Mouse (Mus musculus) lung, postnatal 25 days (tissue): ENCODE results near the gene Nppb.

Experiments
- DNase-seq: peaks from one replicate; pipeline ENCODE4 v3.0.0; 2022; ENCODE audit warnings: low spot score

The Nppb gene

GRCm38 (mm10) chr4:147985205-147986132 lies at the start of gene Nppb:
Gene Nppb, plus strand, starts transcription at chr4:147985788.
- peak; percentile 4 for DNase-seq

DNA sequence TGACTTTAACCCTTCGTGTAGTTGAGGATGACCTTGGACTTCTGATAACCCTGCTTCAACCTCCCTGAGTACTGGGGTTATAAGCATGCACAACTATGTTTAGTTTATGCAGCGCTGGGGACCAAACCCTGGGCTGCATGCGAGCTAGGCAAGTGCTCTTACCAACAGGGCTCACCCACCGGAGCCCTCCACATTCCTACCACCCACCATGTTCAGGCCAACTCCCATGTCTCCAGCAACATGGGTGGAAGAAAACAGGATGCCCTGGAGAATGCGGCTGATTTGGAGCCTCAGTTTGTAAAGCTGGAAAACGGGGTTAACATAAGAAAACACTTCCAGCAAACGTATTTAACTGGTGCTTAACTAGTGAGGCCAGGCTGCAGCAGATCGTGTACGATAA lies 49.7 kb upstream of the Nppb start:
- no peak for DNase-seq

GRCm38 (mm10) chr4:147936331-147936954 lies 49.1 kb upstream of the Nppb start, which contains the start of gene Plod1:
Gene Plod1, minus strand, starts transcription at chr4:147936767.
- DNase-seq, result peak; percentile 85

GRCm38 (mm10) chr4:147937021-147937420 lies 48.6 kb upstream of the Nppb start:
- DNase-seq, result no peak

GRCm38 (mm10) chr4:147937486-147937885 lies 48.1 kb upstream of the Nppb start:
- DNase-seq, result no peak

- peak; percentile 36 for DNase-seq
Observed at GRCm38 (mm10) chr4:147938148-147939096, 47.2 kb upstream of the Nppb start.

DNA sequence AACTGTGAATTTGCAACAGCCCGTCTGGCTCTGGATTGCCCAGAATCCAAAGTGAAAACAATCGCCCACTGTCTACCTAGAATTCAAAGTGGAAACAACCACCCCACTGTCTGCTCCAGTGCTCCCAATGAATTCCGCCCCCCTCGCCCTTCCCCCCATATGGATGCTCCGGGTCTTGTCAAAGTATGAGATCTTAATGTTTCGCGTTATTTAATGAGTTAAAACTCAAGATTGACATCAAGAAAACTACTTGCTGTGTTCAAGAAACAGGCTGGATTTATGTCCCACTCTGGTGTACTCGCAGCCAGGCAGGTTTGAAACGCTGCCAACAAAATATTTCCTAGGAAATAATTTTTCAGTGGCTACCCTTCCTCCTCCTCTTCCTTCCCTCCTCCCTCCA lies 45.5 kb upstream of the Nppb start:
- no peak for DNase-seq

DNA sequence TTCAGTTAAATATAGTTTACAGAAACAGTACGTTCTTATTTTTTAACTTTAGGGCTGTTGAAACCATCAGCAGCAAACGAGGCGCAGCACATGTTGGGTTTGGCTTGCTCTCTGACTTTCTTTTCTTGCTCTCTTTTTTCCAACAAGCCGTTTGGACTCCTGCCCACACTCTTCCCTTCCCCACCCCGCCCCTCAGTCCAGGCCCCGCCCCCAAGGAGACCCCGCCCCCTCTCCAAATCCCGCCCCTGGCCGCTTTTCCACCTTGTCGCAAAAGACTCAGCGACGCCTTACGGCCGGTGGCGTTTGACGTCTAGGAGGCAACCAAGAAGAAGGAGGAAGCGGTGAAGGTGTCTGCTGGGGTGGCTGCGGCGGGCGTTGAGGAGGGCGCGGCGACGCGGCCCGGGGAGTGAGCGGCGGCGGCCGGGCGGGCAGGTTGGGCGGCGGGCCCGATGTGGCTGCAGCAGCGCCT lies 45.0 kb upstream of the Nppb start, which contains the start of gene 2510039O18Rik:
TSS of gene 2510039O18Rik (plus strand) at position 320 of the 469 bp plus-strand sequence.
- peak; percentile 89 for DNase-seq

- no peak for DNase-seq
Observed at GRCm38 (mm10) chr4:147941045-147942020, 44.3 kb upstream of the Nppb start.

DNA sequence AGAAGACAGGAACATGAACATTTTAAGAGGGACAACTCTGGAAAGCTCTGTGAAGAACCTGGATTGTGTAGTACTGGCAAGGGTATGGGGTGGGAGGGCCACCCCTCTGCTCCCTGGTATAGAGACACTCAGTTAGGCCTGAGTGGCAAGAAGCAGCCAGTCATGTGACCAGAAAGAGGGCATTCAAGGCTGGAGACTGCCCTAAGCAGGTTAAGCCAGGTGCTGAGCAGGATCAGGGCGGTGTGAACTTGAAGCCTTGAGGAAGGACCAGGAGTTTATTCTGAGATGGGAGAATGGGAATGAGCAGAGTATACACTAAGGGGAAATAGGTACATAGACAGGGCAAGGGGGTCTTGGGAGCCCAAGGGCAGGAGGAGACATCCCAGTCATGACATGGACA lies 42.6 kb upstream of the Nppb start:
- no peak for DNase-seq

DNA sequence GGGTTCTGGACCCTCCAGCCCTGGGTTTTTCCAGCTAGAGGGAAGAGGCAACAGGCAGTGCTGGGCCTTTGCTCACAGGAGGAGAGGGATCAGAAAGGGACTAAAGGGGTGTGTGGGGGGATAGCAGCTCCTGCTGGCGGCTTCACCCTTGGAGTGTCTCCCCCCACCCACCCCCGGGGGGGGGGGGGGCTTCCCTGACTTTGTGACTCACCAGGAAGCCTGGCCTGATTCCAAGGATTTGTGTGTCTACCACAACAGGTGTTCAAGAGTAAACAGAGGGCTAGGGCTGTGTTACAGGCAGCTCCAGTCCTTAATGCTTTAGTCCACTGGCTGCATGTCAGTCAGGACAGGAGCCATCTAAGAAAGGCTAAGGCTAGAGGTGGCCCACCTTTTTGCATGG lies 38.1 kb upstream of the Nppb start:
- no peak for DNase-seq

GRCm38 (mm10) chr4:147953590-147953989 lies 32.0 kb upstream of the Nppb start:
- peak; percentile 42 for DNase-seq

GRCm38 (mm10) chr4:147957141-147957540 lies 28.4 kb upstream of the Nppb start:
- DNase-seq, result no peak

- peak; percentile 45 for DNase-seq
Observed at GRCm38 (mm10) chr4:147959881-147960831, 25.4 kb upstream of the Nppb start.

GRCm38 (mm10) chr4:147962781-147963180 lies 22.8 kb upstream of the Nppb start:
- no peak for DNase-seq

DNA sequence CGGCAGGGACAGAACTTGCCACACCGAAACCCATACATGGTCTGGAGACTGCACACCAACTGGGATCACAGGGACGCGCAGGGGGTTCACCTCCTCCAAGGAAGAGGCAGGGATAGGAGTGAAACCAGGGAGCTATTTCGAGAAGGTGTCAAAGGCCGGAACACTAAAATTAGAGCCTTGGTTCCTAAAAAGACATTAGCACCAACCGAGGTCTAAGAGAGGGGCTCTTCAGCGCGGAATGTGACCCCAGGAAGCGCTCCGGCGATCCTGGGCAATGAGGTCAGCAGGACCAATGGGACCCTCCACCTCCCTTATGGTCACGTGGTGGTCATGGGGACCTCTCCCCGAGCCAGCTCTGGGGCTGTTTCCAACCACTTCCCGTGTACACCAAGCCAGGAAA lies 22.0 kb upstream of the Nppb start:
- DNase-seq, result no peak

DNA sequence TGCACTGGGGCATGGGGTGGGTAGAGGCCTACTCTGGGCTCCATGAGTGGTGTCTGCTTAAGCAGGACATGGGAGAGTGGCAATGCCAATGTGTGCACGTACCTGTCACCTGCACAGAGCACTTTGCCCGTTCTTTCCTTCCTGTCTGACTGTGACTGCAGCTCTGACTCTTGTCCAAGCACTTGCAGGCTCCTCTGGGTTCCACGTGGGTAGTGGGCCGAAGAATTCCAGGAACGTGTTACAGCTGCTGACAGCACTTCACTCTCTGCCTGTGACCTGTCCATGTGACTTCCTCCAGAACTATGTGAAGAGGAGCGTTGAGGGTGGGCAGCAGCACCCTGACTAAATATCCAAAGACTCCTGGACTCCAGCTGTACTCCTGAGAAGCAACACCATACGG lies 19.9 kb upstream of the Nppb start:
- no peak for DNase-seq

DNA sequence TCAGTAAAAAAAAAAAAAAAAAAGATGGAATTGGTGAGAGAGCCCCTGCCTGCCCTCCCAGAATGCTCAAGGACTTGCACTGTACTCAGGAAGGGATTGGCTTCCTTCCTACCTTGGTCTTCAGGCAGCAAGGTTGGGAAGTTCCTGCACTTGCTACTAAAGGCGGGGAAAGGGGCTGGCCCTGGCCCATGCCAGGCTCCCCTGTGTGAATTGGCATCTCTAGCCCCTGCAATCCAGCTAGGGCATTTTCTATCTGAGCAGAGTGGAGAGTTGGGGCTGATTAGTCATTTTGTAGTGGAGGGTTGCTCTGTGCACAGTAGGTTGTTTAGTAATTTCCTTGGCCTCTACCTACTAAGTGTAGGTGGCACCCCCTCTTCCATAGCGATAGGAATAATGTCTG lies 16.8 kb upstream of the Nppb start:
- DNase-seq, result no peak

GRCm38 (mm10) chr4:147969337-147969736 lies 16.3 kb upstream of the Nppb start:
- DNase-seq, result no peak

- DNase-seq, result no peak
Observed at GRCm38 (mm10) chr4:147976237-147976636, 9.4 kb upstream of the Nppb start.
